Mouse (Mus musculus) MEL (cell line): Measurements from ENCODE around the gene Cox5a. TPM values are rescaled to one million over a fixed set of nuclear protein-coding genes. Genes with fewer than 3 reads are reported as not detected.

ENCODE experiments used
- DNase-seq: peaks from one replicate; pipeline ENCODE4 v3.0.0; 2011; ENCODE audit warnings: low read depth, low spot score
- H3K27ac ChIP-seq: 2 replicates; pipeline ENCODE4 v1.5.1; 2012; ENCODE audit warnings: low read depth, mild to moderate bottlenecking, control low read depth, low read length, moderate library complexity; ENCODE audit not compliant: control insufficient read depth
- H3K27me3 ChIP-seq, 2 experiments: fragments of 150-350 bp in 1 of 2; sonication (generic) in 1 of 2; 2 replicates each; pipeline ENCODE4 v1.6.1; 2012; ENCODE audit warnings: low read length in 2 of 2, mild to moderate bottlenecking in 2 of 2, improper control_type of control experiment in 1 of 2, moderate library complexity in 1 of 2; ENCODE audit not compliant: insufficient read depth in 2 of 2, control insufficient read depth in 1 of 2
- H3K36me3 ChIP-seq, 2 experiments: 2 replicates each; pipeline ENCODE4 v1.6.1; 2012 to 2014; ENCODE audit warnings: low read length in 2 of 2, improper control_type of control experiment in 1 of 2, inconsistent platforms in 1 of 2, mild to moderate bottlenecking in 1 of 2; ENCODE audit not compliant: insufficient read depth in 2 of 2, control insufficient read depth in 1 of 2
- H3K4me1 ChIP-seq, 2 experiments: fragments of 150-350 bp in 1 of 2; sonication (generic) in 1 of 2; 2 replicates each; pipeline ENCODE4 v1.6.1; 2012; ENCODE audit warnings: low read length in 2 of 2, improper control_type of control experiment in 1 of 2, mild to moderate bottlenecking in 1 of 2; ENCODE audit not compliant: insufficient read depth in 2 of 2, control insufficient read depth in 1 of 2
- H3K4me3 ChIP-seq, 2 experiments: fragments of 150-350 bp in 1 of 2; sonication (generic) in 1 of 2; 2 replicates each; pipeline ENCODE4 v1.5.1; 2012; ENCODE audit warnings: low read depth in 2 of 2, low read length in 2 of 2, mild to moderate bottlenecking in 2 of 2, moderate library complexity in 2 of 2, control low read depth in 1 of 2, improper control_type of control experiment in 1 of 2; ENCODE audit not compliant: control insufficient read depth in 1 of 2, insufficient read depth in 1 of 2
- H3K79me2 ChIP-seq: 2 replicates; pipeline ENCODE4 v1.6.1; 2012; ENCODE audit warnings: mild to moderate bottlenecking, low read length, moderate library complexity; ENCODE audit not compliant: control insufficient read depth, poor library complexity, insufficient read depth
- H3K9ac ChIP-seq: 2 replicates; pipeline ENCODE4 v1.6.1; 2012; ENCODE audit warnings: low read depth, mild to moderate bottlenecking, control low read depth, low read length, moderate library complexity; ENCODE audit not compliant: control insufficient read depth, poor library complexity, severe bottlenecking
- H3K9me3 ChIP-seq: fragments of 150-350 bp; sonication (generic); replicated peaks from 2 replicates; pipeline ENCODE4 v1.6.1; 2012; ENCODE audit warnings: mild to moderate bottlenecking, low read length, improper control_type of control experiment, moderate library complexity; ENCODE audit not compliant: insufficient read depth
- CHD2 ChIP-seq: IDR thresholded peaks from 2 replicates; pipeline ENCODE4 v1.6.1; 2011; ENCODE audit warnings: low read length, improper control_type of control experiment
- CTCF ChIP-seq, 3 experiments: IDR thresholded peaks in 2 of 3; conservative IDR thresholded peaks in 1 of 3; 2 replicates each; pipeline ENCODE4 v1.5.1; 2011 to 2012; ENCODE audit warnings: low read length in 3 of 3, low read depth in 2 of 3, mild to moderate bottlenecking in 2 of 3, improper control_type of control experiment in 1 of 3, inconsistent platforms in 1 of 3, mixed read lengths in 1 of 3, moderate library complexity in 1 of 3; ENCODE audit not compliant: control insufficient read depth in 1 of 3, insufficient read depth in 1 of 3, poor library complexity in 1 of 3, severe bottlenecking in 1 of 3
- E2F4 ChIP-seq: IDR thresholded peaks from 2 replicates; pipeline ENCODE4 v1.6.1; 2011; ENCODE audit warnings: low read depth, low read length, improper control_type of control experiment, borderline replicate concordance
- KAT2A ChIP-seq: conservative IDR thresholded peaks from 2 replicates; pipeline ENCODE4 v1.6.1; 2012; ENCODE audit warnings: low read depth, low read length, improper control_type of control experiment, inconsistent platforms
- MEF2A ChIP-seq: IDR thresholded peaks from 2 replicates; pipeline ENCODE4 v1.6.1; 2014; ENCODE audit warnings: low read depth, mild to moderate bottlenecking, inconsistent platforms, low read length, improper control_type of control experiment; ENCODE audit not compliant: poor library complexity, insufficient replicate concordance, severe bottlenecking; ENCODE audit errors: extremely low read depth
- POLR2AphosphoS2 ChIP-seq: IDR thresholded peaks from 2 replicates; pipeline ENCODE4 v1.6.1; 2011; ENCODE audit warnings: low read length, improper control_type of control experiment
- RAD21 ChIP-seq: IDR thresholded peaks from 2 replicates; pipeline ENCODE4 v1.6.1; 2011; ENCODE audit warnings: mild to moderate bottlenecking, low read depth, low read length, improper control_type of control experiment
- SIN3A ChIP-seq: IDR thresholded peaks from 2 replicates; pipeline ENCODE4 v1.6.1; 2012; ENCODE audit warnings: low read length, improper control_type of control experiment, inconsistent platforms
- SMC3 ChIP-seq: IDR thresholded peaks from 2 replicates; pipeline ENCODE4 v1.6.1; 2011; ENCODE audit warnings: low read depth, low read length, improper control_type of control experiment
- TCF12 ChIP-seq: IDR thresholded peaks from 2 replicates; pipeline ENCODE4 v1.6.1; 2014; ENCODE audit warnings: low read depth, mild to moderate bottlenecking, inconsistent platforms, low read length, improper control_type of control experiment, moderate library complexity
- UBTF ChIP-seq: IDR thresholded peaks from 2 replicates; pipeline ENCODE4 v1.6.1; 2012; ENCODE audit warnings: low read depth, mild to moderate bottlenecking, inconsistent platforms, low read length, improper control_type of control experiment, moderate library complexity, borderline replicate concordance; ENCODE audit not compliant: insufficient read depth
- USF1 ChIP-seq: IDR thresholded peaks from 2 replicates; pipeline ENCODE4 v1.6.1; 2014; ENCODE audit warnings: low read depth, mild to moderate bottlenecking, inconsistent platforms, low read length, improper control_type of control experiment, moderate library complexity
- ZC3H11A ChIP-seq: IDR thresholded peaks from 2 replicates; pipeline ENCODE4 v1.6.1; 2012; ENCODE audit warnings: low read depth, mild to moderate bottlenecking, inconsistent platforms, low read length, improper control_type of control experiment
- polyA plus RNA-seq, 2 experiments: library from polyadenylated mRNA; stranded (reverse) in 1 of 2; unstranded in 1 of 2; fragments of >175 nt in 1 of 2; fragments of >200 nt in 1 of 2; gene quantifications; 2 replicates each; pipeline versions ENCODE4 v1.2.1 to v1.2.4; 2012; ENCODE audit warnings: low replicate concordance in 2 of 2, low read depth in 1 of 2; ENCODE audit not compliant: insufficient read length in 2 of 2, insufficient read depth in 1 of 2, missing spikeins in 1 of 2
- total RNA-seq: library from RNA; depleted of rRNA; stranded (reverse); fragments of 300-350 nt; gene quantifications from 2 replicates; pipeline ENCODE4 v1.2.3, GENCODE M21; 2012

Cox5a gene
- total and polyA plus RNA-seq, 3 experiments: 367 to 400 TPM; not detected in 1

GRCm38 (mm10) chr9:57523754-57524153 is 2.7 kb downstream of the Cox5a start:
- no peak overlapping the region for H3K27ac ChIP-seq
- H3K4me3 ChIP-seq: peak overlapping the region in 1 of 2 experiments; percentile 17; a peak in 1 of 4 replicates
- TF ChIP-seq UBTF (no peak), RAD21 (peak; percentile 47), KAT2A (no peak), SMC3 (peak; percentile 54), SIN3A (peak; percentile 74), CTCF (IDR thresholded peaks at IDR 0.05 in 2 of 3, conservative IDR thresholded peaks at IDR 0.05 in 1 of 3; ENCODE audit: control insufficient read depth in 1 of 3, insufficient read depth in 1 of 3, low read depth in 2 of 3, low read length in 3 of 3, poor library complexity in 1 of 3, severe bottlenecking in 1 of 3) (peak in 2 of 3 experiments; percentile 50 to 69; a peak in 4 of 6 replicates), ZC3H11A (peak; percentile 39; the same call in 1 of the 2 replicates)

DNA sequence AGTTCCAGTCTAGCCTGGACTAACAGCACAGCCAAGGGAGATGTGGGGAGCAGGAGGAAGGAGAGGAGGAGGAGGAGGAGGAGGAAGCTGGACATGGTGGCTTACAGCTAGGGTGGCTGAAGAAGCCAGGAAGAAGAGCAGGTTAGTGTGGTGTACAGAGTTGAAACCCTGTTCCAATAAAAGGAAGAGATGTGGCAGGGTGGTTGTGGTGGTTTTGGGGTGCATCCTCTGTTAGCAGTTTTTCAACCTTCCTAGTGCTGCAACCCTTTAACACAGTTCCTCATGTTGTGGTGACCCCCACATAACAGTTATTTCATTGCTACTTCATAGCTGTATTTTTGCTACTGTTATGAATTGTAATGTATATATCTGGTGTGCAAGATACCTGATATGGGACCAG is 3.4 kb downstream of the Cox5a start:
- no peaks in the 10 kb centered on the region for H3K27me3 ChIP-seq
- H3K4me1 ChIP-seq: peaks cover 9 to 12% of the 10 kb centered on the region in 2 experiments
- H3K9ac ChIP-seq: peak overlapping the region; percentile 28; the same call in 1 of the 2 replicates
- no peaks in the 10 kb centered on the region for H3K9me3 ChIP-seq
- no peak for DNase-seq
- peak overlapping the region in 1 of 2 experiments; percentile 25; a peak in 1 of 4 replicates for H3K4me3 ChIP-seq
- H3K36me3 ChIP-seq: peaks cover 7 to 38% of the 10 kb centered on the region in 2 experiments
- H3K27ac ChIP-seq: no peak overlapping the region
- TF ChIP-seq CHD2: no peak
- TF ChIP-seq USF1: no peak
- no peak for TF ChIP-seq POLR2AphosphoS2
- peaks cover 71% of the 10 kb centered on the region for H3K79me2 ChIP-seq

More at GRCm38 (mm10) chr9:57523754-57524153, 2.7 kb downstream of the Cox5a start:
- Histone ChIP-seq H3K79me2 (peaks cover 69% of the 10 kb centered on the region), H3K4me1 (peaks cover 9 to 12% of the 10 kb centered on the region in 2 experiments), H3K36me3 (peaks cover 2 to 38% of the 10 kb centered on the region in 2 experiments), H3K27me3 (no peaks in the 10 kb centered on the region), H3K9ac (0 out of 2 replicates have a peak overlapping the region, but pooled peaks have one; percentile 1), H3K9me3 (no peaks in the 10 kb centered on the region)
- DNase-seq: peak; percentile 71

GRCm38 (mm10) chr9:57525516-57525915 is 4.4 kb downstream of the Cox5a start:
- TF ChIP-seq E2F4: no peak
- no peak for TF ChIP-seq CTCF (IDR thresholded peaks at IDR 0.05 in 2 of 3, conservative IDR thresholded peaks at IDR 0.05 in 1 of 3; ENCODE audit: control insufficient read depth in 1 of 3, insufficient read depth in 1 of 3, low read depth in 2 of 3, low read length in 3 of 3, poor library complexity in 1 of 3, severe bottlenecking in 1 of 3)
- no peak for TF ChIP-seq MEF2A
- no peak for TF ChIP-seq TCF12
- TF ChIP-seq, all 39 proteins: peak for 0
- peaks cover 9 to 12% of the 10 kb centered on the region in 2 experiments for H3K4me1 ChIP-seq
- no peak overlapping the region for H3K27ac ChIP-seq
- no peaks in the 10 kb centered on the region for H3K27me3 ChIP-seq
- H3K9me3 ChIP-seq: no peaks in the 10 kb centered on the region
- H3K9ac ChIP-seq: no peak overlapping the region
- DNase-seq: peak; percentile 32
- H3K79me2 ChIP-seq: peaks cover 72% of the 10 kb centered on the region
- H3K36me3 ChIP-seq: peaks cover 14 to 38% of the 10 kb centered on the region in 2 experiments
- H3K4me3 ChIP-seq: no peak overlapping the region
